Mouse (Mus musculus) stomach, postnatal 0 days (tissue): ENCODE measurements around the gene Trpm8.

Experiments used
- CTCF ChIP-seq: IDR thresholded peaks from 2 replicates; pipeline ENCODE4 v1.5.1; 2016; ENCODE audit warnings: antibody characterized with exemption, low read depth, mild to moderate bottlenecking, moderate library complexity
- EP300 ChIP-seq: optimal IDR thresholded peaks from 2 replicates; pipeline ENCODE3; 2016; ENCODE audit warnings: antibody characterized with exemption

GRCm38 (mm10) chr1:88431262-88431661 is 153.8 kb downstream of the Trpm8 start:
- TF ChIP-seq EP300 = no peak
- no peak for TF ChIP-seq CTCF
